Mouse (Mus musculus) left cerebral cortex, postnatal 25 days (tissue): ENCODE measurements around the gene Sorcs2. TPM values are rescaled to one million over a fixed set of nuclear protein-coding genes. Genes with fewer than 3 reads are reported as not detected.

Experiments
- DNase-seq, 2 experiments: peaks; one replicate each; pipeline ENCODE4 v3.0.0; 2022; ENCODE audit warnings: low spot score in 2 of 2, mixed read lengths in 1 of 2
- intact Hi-C: fragments of 180-260 bp; cut with DNase I; formaldehyde crosslinking; loops from one replicate; pipeline ENCODE4 v1.15.1; 2025
- total RNA-seq, 2 experiments: library from RNA; stranded (reverse); gene quantifications; 2 replicates each; pipeline ENCODE4 v1.2.3; 2021

Gene Sorcs2
- total RNA-seq, 2 experiments from 2014 or later, result 39.2 to 43.8 TPM

DNA sequence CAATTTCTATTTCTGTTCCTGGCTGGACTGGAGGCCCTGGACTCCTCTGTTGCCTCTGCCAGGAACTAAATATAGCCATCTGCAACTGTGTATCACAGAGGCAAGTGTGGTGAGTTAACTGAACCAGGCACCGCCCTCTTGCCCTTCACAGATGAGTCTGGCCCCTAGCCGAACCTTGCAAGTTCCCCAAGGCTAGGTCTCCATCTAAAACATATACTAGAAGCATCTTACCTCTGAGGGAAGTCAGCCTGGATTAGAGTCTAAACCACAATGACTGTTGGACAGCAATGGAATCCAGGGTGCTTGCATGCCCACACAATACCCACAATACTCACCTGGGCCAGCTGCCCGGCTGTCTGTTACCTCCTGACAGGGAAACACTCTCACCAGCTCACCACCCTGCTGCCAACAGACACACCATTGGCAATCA, 30.7 kb downstream of the Sorcs2 start:
- DNase-seq, result peak in 1 of 2 experiments; percentile 48
- intact Hi-C loops, result loop anchor here (5.0 kb wide), 1 partner anchor 45 kb away; no protein-coding TSS in a partner anchor

- intact Hi-C loops, result no loop called here
- no peak for DNase-seq
Observed at GRCm38 (mm10) chr5:36361749-36362148, 36.2 kb downstream of the Sorcs2 start.

DNA sequence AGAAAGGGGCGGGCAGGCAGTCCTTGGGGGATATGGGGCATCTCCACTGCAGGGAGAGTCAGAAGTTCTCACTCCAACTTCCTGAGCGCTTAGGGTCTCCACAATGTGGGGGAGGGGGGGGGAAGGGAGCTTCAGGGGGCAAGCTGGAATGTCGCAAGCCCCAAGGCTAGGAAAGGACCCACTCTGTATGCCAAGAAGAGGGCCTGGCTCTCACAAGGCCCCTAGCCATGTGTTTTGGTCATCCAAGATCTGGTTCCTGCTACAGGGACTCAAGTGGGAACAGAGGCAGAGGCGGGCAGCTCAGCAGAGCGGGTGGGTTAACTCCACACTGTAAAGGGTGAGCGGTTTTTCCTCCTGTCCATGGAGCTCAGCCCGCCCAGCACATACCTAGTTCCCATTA, 37.6 kb downstream of the Sorcs2 start:
- intact Hi-C loops, result no loop called here
- DNase-seq, result no peak

DNA sequence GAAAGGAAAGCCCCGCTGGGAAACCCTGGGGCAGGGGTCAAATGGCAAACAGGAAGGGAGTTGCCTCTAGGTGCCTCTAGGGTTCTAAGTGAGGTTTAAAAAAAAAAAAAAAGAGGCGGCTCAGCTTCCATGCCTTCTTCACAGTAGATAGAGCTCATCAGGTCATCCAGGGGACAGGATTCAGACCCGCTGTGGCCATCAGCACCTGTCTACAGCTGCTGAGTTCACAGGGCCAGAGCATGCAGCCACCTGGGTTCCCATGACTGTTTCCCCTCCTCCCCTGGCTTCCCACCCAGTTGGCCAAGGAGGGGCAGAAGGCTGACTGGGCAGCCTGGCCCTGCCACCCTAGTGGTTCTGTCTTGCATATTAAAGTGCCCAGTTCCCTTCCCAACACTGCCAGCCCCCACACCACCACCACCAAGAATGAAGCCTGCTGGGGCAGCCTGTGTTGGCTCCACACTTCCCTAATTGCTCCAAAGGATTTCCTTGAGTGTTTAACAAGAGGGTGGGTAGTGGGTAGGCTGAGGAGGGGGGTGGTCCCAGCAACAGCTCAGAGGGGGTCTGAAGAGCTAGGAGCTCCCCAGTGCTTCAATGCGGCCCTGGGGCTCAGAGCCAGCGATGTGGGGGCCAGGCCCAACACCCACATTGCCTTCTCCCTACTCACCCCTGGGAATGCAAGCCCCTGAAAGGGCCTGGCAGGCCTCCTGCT, 38.2 kb downstream of the Sorcs2 start:
- intact Hi-C loops, result no loop called here
- peak in 1 of 2 experiments; percentile 35 for DNase-seq

- intact Hi-C loops, result no loop called here
- DNase-seq, result no peak
Observed at GRCm38 (mm10) chr5:36358161-36358560, 39.8 kb downstream of the Sorcs2 start.

- DNase-seq, result no peak
- intact Hi-C loops, result no loop called here
Observed at GRCm38 (mm10) chr5:36356659-36357058, 41.3 kb downstream of the Sorcs2 start.

DNA sequence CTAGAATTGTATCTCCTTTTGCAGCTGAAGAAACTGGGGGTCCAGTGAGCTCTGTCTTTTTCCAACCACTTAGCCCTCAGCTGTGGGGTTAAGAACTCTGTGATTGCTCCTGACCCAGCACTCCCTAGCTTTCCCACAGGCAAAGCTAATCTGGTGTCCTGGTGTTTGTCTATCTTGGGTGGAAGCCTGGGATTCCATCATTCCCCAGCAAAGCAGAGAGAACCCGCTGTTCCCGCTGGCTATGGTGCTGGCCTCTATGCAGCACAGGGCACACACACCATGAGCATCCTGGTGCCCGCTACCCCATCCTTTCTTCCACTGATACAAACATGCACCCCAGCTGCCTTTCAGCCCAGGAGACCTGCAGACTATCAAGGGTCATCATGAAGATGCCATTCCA, 42.3 kb downstream of the Sorcs2 start:
- DNase-seq, result no peak
- intact Hi-C loops, result no loop called here

DNA sequence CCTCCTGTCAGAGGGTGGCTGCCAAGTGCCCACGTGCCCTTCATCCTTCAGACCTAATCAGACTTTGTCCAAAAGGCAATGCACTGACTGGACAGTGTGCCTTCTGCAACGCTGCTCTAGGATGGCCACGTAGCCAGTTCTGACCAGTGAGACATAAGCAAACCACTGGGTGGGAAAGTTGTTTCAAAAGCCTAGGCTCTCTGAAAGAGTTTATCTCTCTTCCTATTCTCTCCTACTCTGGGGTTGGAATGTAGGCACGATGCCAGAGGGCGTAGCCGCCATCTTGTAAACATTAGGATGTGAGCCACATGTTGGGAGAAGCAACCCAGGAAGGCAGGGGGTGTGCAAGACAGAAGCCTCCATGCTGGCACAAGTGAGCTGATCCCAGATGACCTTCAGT, 44.3 kb downstream of the Sorcs2 start:
- intact Hi-C loops, result no loop called here
- DNase-seq, result no peak

- no peak for DNase-seq
- intact Hi-C loops, result no loop called here
Observed at GRCm38 (mm10) chr5:36353194-36353593, 44.7 kb downstream of the Sorcs2 start.

DNA sequence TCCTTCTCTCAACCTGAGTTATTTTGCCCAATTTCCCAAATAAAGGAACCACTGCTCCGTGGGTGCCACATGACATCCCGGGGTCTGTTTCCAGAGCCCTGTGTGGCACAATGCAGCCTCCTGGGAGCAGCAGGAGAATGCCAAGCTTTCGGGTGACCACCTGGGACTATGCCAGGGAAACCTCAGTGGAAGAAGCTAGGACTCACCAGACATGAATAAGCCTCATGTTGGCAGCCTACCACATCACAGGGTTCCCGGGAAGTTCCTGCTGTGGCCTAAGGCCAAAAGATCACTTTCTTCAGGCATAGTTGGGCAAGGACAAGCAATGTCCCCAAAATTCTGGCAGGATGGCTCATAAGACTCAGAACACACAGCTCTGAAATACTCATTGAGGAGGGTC, 51.2 kb downstream of the Sorcs2 start:
- DNase-seq, result no peak
- intact Hi-C loops, result no loop called here

- intact Hi-C loops, result no loop called here
- peak in 1 of 2 experiments; percentile 32 for DNase-seq
Observed at GRCm38 (mm10) chr5:36339283-36339682, 58.7 kb downstream of the Sorcs2 start.

- intact Hi-C loops, result no loop called here
- DNase-seq, result no peak
Observed at GRCm38 (mm10) chr5:36336252-36336651, 61.7 kb downstream of the Sorcs2 start.

- DNase-seq, result no peak
- intact Hi-C loops, result no loop called here
Observed at GRCm38 (mm10) chr5:36335661-36336060, 62.3 kb downstream of the Sorcs2 start.

- intact Hi-C loops, result no loop called here
- no peak for DNase-seq
Observed at GRCm38 (mm10) chr5:36334227-36334626, 63.7 kb downstream of the Sorcs2 start.

DNA sequence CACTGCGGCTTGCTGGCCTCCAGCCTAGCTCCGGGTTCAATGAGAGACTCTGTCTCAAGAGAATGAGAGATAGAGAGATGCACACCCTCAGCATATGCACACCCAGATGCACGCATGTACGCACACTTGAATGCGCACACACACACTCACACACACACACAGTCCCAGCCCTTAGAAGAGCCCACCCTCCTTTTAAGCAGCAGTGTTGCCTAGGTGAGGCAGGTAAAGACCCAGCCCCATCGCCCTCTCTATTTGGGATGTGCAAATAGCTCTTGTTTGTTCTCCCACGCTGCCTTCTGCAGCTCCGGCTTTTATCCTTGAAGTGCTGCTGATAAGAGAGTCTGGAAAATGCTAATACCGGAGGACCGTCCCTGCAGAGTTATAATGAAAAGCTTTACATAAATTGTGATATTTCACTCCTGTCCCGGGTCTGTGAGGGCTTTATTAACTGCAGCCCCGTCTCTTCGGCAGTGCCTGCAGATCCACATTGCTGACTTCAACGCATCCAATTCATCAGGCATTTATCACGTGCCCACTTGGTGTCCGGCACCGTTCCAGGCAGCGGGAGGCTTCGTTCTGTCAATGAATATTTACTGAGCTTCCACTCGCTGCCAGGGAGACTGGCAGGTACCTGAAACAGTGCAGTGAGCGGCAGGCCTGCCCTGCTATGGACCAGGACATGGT, 67.3 kb downstream of the Sorcs2 start:
- no peak for DNase-seq
- intact Hi-C loops, result no loop called here

DNA sequence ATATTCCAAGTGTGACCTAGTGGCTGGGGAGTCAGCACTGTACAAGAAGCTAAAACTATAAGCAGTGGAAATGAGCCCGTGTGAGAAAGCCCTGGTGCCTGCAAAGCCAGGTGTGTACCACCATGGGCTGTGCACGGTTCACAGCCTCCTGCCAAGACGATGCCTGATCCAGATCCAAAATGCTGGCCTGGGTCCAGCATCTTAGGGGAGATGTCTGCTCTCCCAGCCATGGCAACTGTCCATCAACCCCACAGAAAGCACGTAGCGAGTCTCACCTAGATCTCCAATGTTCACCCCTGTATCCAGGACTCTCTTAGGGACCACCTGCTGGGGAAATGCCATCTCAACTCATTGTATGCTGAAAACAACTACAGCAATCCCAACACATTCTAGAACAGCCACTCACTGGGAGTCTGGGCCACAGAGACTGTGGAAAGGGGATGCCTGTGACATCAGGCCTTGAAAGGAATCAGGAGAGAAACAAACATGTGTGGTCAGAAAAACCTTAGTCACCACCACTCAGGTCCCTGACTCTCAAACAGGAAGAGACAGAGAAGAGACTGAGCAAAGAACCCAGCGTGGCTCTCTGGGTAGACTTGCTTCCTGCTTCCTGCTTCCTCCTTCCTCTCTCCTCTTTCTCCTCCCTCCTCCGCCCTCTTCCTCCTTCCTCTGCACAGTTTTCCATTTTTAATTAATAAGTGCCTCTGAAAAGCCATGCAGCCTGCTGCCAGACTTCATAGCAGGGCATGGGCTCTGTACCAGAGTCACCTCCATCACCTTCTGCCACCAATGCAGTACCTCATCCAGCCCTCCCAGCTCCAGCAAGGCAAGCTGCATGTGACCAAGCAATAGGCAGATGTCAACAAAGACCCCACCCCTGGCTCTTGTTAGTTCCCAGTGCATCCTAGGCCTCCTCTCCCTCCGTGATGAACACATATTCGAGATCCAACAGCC, 71.6 kb downstream of the Sorcs2 start:
- DNase-seq, result no peak
- intact Hi-C loops, result no loop called here

DNA sequence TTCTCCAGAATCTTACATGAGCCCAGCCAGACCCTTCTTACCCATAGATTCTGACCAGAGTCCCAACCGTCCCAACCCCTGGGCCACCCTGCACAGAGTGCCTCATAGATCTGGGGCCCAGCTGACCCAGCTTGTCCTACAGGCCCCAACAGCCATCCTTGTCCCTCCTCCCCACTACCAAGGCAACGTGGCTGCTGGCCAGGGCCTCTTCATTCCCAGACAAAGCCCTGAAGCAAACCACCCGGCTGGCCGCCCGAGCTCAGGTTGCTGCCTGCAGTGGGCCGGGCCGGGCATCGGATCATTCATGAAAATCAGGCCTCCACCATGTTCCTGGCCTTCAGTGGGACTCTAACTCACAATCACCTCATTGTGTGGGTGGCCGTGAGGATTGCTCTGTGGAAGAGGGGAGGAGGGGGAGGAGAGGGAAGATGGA, 73.8 kb downstream of the Sorcs2 start:
- intact Hi-C loops, result loop anchor here (5.0 kb wide), 1 partner anchor 43 kb away; no protein-coding TSS in a partner anchor
- DNase-seq, result peak; percentile 70

GRCm38 (mm10) chr5:36323526-36323925, 74.4 kb downstream of the Sorcs2 start:
- peak; percentile 60 to 65 for DNase-seq

DNA sequence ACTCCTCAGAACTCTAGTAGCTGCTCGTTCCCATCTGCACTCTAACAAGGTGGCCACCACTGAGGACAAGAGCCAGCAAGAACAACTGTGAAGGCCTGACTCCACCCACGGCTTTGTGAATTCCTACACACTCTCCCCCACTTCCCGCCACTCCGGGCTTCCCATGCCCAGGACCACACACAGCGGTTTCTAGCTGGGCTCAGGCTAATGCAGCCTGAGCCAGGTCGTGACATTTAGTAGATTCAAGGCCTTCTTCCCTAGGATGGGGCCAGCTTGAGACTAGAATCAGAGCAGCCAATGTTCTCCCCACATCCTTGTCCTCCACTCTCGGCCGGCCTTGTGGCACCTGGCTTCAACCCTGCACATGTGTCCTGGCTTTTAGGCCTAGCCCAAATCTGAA, 76.4 kb downstream of the Sorcs2 start:
- no peak for DNase-seq
- intact Hi-C loops, result loop anchor here (5.0 kb wide), 1 partner anchor 46 kb away; no protein-coding TSS in a partner anchor

More at GRCm38 (mm10) chr5:36323526-36323925, 74.4 kb downstream of the Sorcs2 start:
- intact Hi-C loops, result loop anchor here (1.0 to 5.0 kb wide), 2 partner anchors 44 to 75 kb away; partner anchors contain the start of gene Sorcs2

GRCm38 (mm10) chr5:36320667-36321066, 77.3 kb downstream of the Sorcs2 start:
- DNase-seq, result no peak
- intact Hi-C loops, result loop anchor here (5.0 kb wide), 1 partner anchor 47 kb away; no protein-coding TSS in a partner anchor
